Mouse (Mus musculus) CH12.LX (cell line): ENCODE measurements around the gene Asb14. TPM values are rescaled to one million over a fixed set of nuclear protein-coding genes. Genes with fewer than 3 reads are reported as not detected.

Experiments
- DNase-seq: peaks from one replicate; pipeline ENCODE4 v3.0.0-alpha.2; 2013; ENCODE audit errors: extremely low read depth
- H3K27ac ChIP-seq: 2 replicates; pipeline ENCODE4 v1.5.1; 2012; ENCODE audit warnings: low read depth, mild to moderate bottlenecking, control low read depth, moderate library complexity; ENCODE audit not compliant: insufficient read depth
- H3K27me3 ChIP-seq: replicated peaks from 2 replicates; pipeline ENCODE3; 2012; ENCODE audit warnings: inconsistent platforms
- H3K36me3 ChIP-seq, 2 experiments: replicated peaks in 1 of 2; 2 replicates each; pipeline versions ENCODE3 to v1.6.1; 2012; ENCODE audit warnings: inconsistent platforms in 1 of 2, low read length in 1 of 2, mild to moderate bottlenecking in 1 of 2, mixed read lengths in 1 of 2, moderate library complexity in 1 of 2; ENCODE audit not compliant: control insufficient read depth in 1 of 2, insufficient read depth in 1 of 2
- H3K4me1 ChIP-seq, 2 experiments: 2 replicates each; pipeline ENCODE4 v1.6.1; 2012; ENCODE audit warnings: inconsistent platforms in 1 of 2, moderate library complexity in 1 of 2; ENCODE audit not compliant: insufficient read depth in 2 of 2, control insufficient read depth in 1 of 2
- H3K4me2 ChIP-seq: 2 replicates; pipeline ENCODE4 v1.6.1; 2012; ENCODE audit warnings: low read depth, mild to moderate bottlenecking, control low read depth; ENCODE audit not compliant: poor library complexity, insufficient read depth, severe bottlenecking
- H3K4me3 ChIP-seq, 3 experiments: fragments of 150-350 bp in 1 of 3; sonication (generic) in 1 of 3; replicated peaks in 1 of 3; 2 replicates each; pipeline versions ENCODE3 to v1.5.1; 2011 to 2012; ENCODE audit warnings: low read depth in 2 of 3, low read length in 2 of 3, mild to moderate bottlenecking in 2 of 3, moderate library complexity in 2 of 3, control low read depth in 1 of 3, improper control_type of control experiment in 1 of 3, inconsistent platforms in 1 of 3, mixed read lengths in 1 of 3; ENCODE audit not compliant: poor library complexity in 1 of 3
- H3K79me2 ChIP-seq: replicated peaks from 2 replicates; pipeline ENCODE4 v1.6.1; 2012; ENCODE audit warnings: mild to moderate bottlenecking, moderate library complexity; ENCODE audit not compliant: control insufficient read depth, poor library complexity, insufficient read depth, severe bottlenecking; ENCODE audit errors: extremely low read depth
- H3K9ac ChIP-seq: 2 replicates; pipeline ENCODE4 v1.6.1; 2012; ENCODE audit warnings: low read depth, mild to moderate bottlenecking, control low read depth, moderate library complexity; ENCODE audit not compliant: insufficient read depth
- H3K9me3 ChIP-seq: replicated peaks from 2 replicates; pipeline ENCODE3; 2012; ENCODE audit warnings: low read length, inconsistent platforms, mixed read lengths
- ELF1 ChIP-seq: IDR thresholded peaks from 2 replicates; pipeline ENCODE4 v1.6.1; 2014; ENCODE audit warnings: low read depth, mild to moderate bottlenecking, inconsistent platforms, low read length, improper control_type of control experiment
- EP300 ChIP-seq: IDR thresholded peaks from 2 replicates; pipeline ENCODE4 v1.6.1; 2011; ENCODE audit warnings: low read length, improper control_type of control experiment
- ETS1 ChIP-seq: conservative IDR thresholded peaks from 2 replicates; pipeline ENCODE4 v1.6.1; 2012; ENCODE audit warnings: low read depth, mild to moderate bottlenecking, inconsistent platforms, low read length, improper control_type of control experiment, moderate library complexity
- GABPA ChIP-seq: IDR thresholded peaks from 2 replicates; pipeline ENCODE4 v1.6.1; 2012; ENCODE audit warnings: low read depth, low read length, improper control_type of control experiment, inconsistent platforms; ENCODE audit not compliant: insufficient replicate concordance
- IRF4 ChIP-seq: IDR thresholded peaks from 2 replicates; pipeline ENCODE4 v1.6.1; 2014; ENCODE audit warnings: low read depth, mild to moderate bottlenecking, inconsistent platforms, low read length, improper control_type of control experiment
- JUN ChIP-seq: IDR thresholded peaks from 2 replicates; pipeline ENCODE4 v1.6.1; 2011; ENCODE audit warnings: low read depth, mild to moderate bottlenecking, low read length, improper control_type of control experiment, moderate library complexity; ENCODE audit not compliant: insufficient read depth
- KAT2A ChIP-seq: IDR thresholded peaks from 2 replicates; pipeline ENCODE4 v1.6.1; 2012; ENCODE audit warnings: low read length, improper control_type of control experiment, inconsistent platforms; ENCODE audit not compliant: insufficient replicate concordance
- MAFK ChIP-seq: IDR thresholded peaks from 2 replicates; pipeline ENCODE4 v1.6.1; 2011; ENCODE audit warnings: low read length, improper control_type of control experiment; ENCODE audit not compliant: insufficient replicate concordance
- MYC ChIP-seq: IDR thresholded peaks from 2 replicates; pipeline ENCODE4 v1.6.1; 2011; ENCODE audit warnings: low read depth, mild to moderate bottlenecking, improper control_type of control experiment, low read length
- NRF1 ChIP-seq: IDR thresholded peaks from 2 replicates; pipeline ENCODE4 v1.6.1; 2014; ENCODE audit warnings: low read depth, mild to moderate bottlenecking, inconsistent platforms, low read length, improper control_type of control experiment, moderate library complexity
- POLR2AphosphoS2 ChIP-seq: IDR thresholded peaks from 2 replicates; pipeline ENCODE4 v1.6.1; 2011; ENCODE audit warnings: low read depth, low read length, improper control_type of control experiment
- SMC3 ChIP-seq: IDR thresholded peaks from 2 replicates; pipeline ENCODE4 v1.6.1; 2011; ENCODE audit warnings: low read depth, low read length, improper control_type of control experiment
- TBP ChIP-seq: conservative IDR thresholded peaks from 2 replicates; pipeline ENCODE4 v1.6.1; 2011; ENCODE audit warnings: low read depth, low read length, improper control_type of control experiment
- UBTF ChIP-seq: IDR thresholded peaks from 2 replicates; pipeline ENCODE4 v1.6.1; 2012; ENCODE audit warnings: low read depth, mild to moderate bottlenecking, inconsistent platforms, low read length, improper control_type of control experiment, moderate library complexity
- USF1 ChIP-seq: IDR thresholded peaks from 2 replicates; pipeline ENCODE4 v1.6.1; 2014; ENCODE audit warnings: low read depth, mild to moderate bottlenecking, inconsistent platforms, low read length, improper control_type of control experiment
- USF2 ChIP-seq: conservative IDR thresholded peaks from 2 replicates; pipeline ENCODE4 v1.6.1; 2011; ENCODE audit warnings: low read depth, low read length, improper control_type of control experiment
- ZKSCAN1 ChIP-seq: IDR thresholded peaks from 2 replicates; pipeline ENCODE4 v1.6.1; 2012; ENCODE audit warnings: low read depth, inconsistent platforms, low read length, improper control_type of control experiment, borderline replicate concordance
- ZNF384 ChIP-seq: IDR thresholded peaks from 2 replicates; pipeline ENCODE4 v1.6.1; 2012; ENCODE audit warnings: low read depth, low read length, improper control_type of control experiment, inconsistent platforms
- dilution Hi-C: fragments of 300-500 bp; cut with MboI; formaldehyde crosslinking; loops from 2 replicates; pipeline ENCODE4 v1.14.3; 2020; ENCODE audit warnings: low sequenced_read_pairs; ENCODE audit not compliant: extremely low pct_unique_long_range_greater_than_20kb, extremely low pct_ligation_motif_present
- in situ Hi-C: fragments of 300-500 bp; cut with MboI; formaldehyde crosslinking; loops from 3 replicates; pipeline ENCODE4 v1.14.3; 2019; ENCODE audit warnings: low sequenced_read_pairs, low pct_ligation_motif_present, low pct_unique_long_range_greater_than_20kb, mixed read lengths
- polyA plus RNA-seq: library from polyadenylated mRNA; unstranded; fragments of >175 nt; gene quantifications from 2 replicates; pipeline ENCODE4 v1.2.1, GENCODE M21; 2012; ENCODE audit warnings: low read depth; ENCODE audit not compliant: insufficient read length
- total RNA-seq, 2 experiments: library from RNA; depleted of rRNA; stranded (reverse); fragments of 300-350 nt in 1 of 2; fragments of >200 nt in 1 of 2; gene quantifications; 2 replicates each; pipeline ENCODE4 v1.2.3; 2012 to 2014

The Asb14 gene
- total and polyA plus RNA-seq, 3 experiments = not detected

- H3K4me3 ChIP-seq = no peak overlapping the region
- in situ Hi-C loops = no loop called here
- no peak overlapping the region for H3K9ac ChIP-seq
- no peak overlapping the region for H3K27ac ChIP-seq
- no peaks in the 10 kb centered on the region for H3K36me3 ChIP-seq
- no peaks in the 10 kb centered on the region for H3K4me1 ChIP-seq
- H3K27me3 ChIP-seq = no peaks in the 10 kb centered on the region
- H3K9me3 ChIP-seq = no peaks in the 10 kb centered on the region
- H3K79me2 ChIP-seq = no peaks in the 10 kb centered on the region
- TF ChIP-seq ZKSCAN1 = no peak
- TF ChIP-seq SMC3 = no peak
- no peak for TF ChIP-seq ZNF384
- TF ChIP-seq EP300 = no peak
- no peak for TF ChIP-seq USF1
- TF ChIP-seq TBP = no peak
- TF ChIP-seq KAT2A = no peak
- TF ChIP-seq ETS1 = no peak
- TF ChIP-seq IRF4 = no peak
- TF ChIP-seq UBTF = no peak
- no peak for TF ChIP-seq POLR2AphosphoS2
- TF ChIP-seq MAFK = no peak
- TF ChIP-seq NRF1 = no peak
- TF ChIP-seq, all 38 proteins: peak for 0
- dilution Hi-C loops = no loop called here
- DNase-seq = no peak
- no peak overlapping the region for H3K4me2 ChIP-seq
Measured at GRCm38 (mm10) chr14:26890777-26891176, 3.6 kb upstream of the Asb14 start.

DNA sequence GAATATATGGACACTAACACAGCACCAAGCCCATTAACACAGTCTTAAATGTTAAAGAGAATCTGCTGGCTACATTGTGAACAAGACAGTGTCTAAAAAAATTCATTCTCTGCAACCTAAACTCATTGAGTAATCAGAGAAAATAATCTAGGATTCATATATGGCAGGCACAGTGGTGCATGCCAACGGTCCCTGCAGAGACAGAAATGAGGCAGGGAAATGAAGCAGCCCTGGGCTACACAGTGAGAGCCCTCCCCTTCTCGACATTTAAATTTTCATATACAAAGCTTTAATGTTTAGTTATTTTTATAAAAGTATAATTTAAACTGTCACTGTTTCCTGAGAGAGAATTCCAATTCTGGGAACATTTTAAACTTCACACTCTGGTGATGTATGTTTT lies 5.1 kb downstream of the Asb14 start:
- Histone ChIP-seq H3K27ac (no peak overlapping the region), H3K9me3 (no peaks in the 10 kb centered on the region), H3K27me3 (no peaks in the 10 kb centered on the region), H3K36me3 (no peaks in the 10 kb centered on the region), H3K4me3 (no peak overlapping the region), H3K79me2 (no peaks in the 10 kb centered on the region), H3K9ac (no peak overlapping the region), H3K4me2 (no peak overlapping the region), H3K4me1 (peaks cover 0 to 9% of the 10 kb centered on the region in 2 experiments; a peak in 2 of 4 replicates)
- no peak for TF ChIP-seq KAT2A
- no peak for TF ChIP-seq JUN
- no peak for TF ChIP-seq ZNF384
- TF ChIP-seq USF2 = no peak
- no peak for TF ChIP-seq ETS1
- TF ChIP-seq MAFK = no peak
- no peak for TF ChIP-seq GABPA
- no peak for TF ChIP-seq MYC
- no peak for TF ChIP-seq ZKSCAN1
- TF ChIP-seq ELF1 = no peak
- dilution Hi-C loops (no loop called here), in situ Hi-C loops (no loop called here)
- no peak for DNase-seq
